Mouse (Mus musculus) regulatory T cell (primary cell): ENCODE measurements around the gene Col25a1.

Experiments used
- in situ Hi-C: fragments of 300-600 bp; cut with MboI, MseI; formaldehyde crosslinking; loops from one replicate; pipeline ENCODE4 v1.15.1; 2025; ENCODE audit warnings: high pct_unique_total_duplicates

Gene Col25a1

GRCm38 (mm10) chr3:130131201-130131600 lies at the start of gene Col25a1:
Col25a1 (plus strand) TSS chr3:130131501.
- in situ Hi-C loops, result no loop called here

- in situ Hi-C loops, result loop anchor here (5.0 kb wide), 1 partner anchor 166 kb away; no protein-coding TSS in a partner anchor
Observed at GRCm38 (mm10) chr3:130083312-130083711, 48.0 kb upstream of the Col25a1 start.

GRCm38 (mm10) chr3:130086372-130087080 lies 44.8 kb upstream of the Col25a1 start:
- in situ Hi-C loops, result no loop called here

- in situ Hi-C loops, result no loop called here
Observed at GRCm38 (mm10) chr3:130087466-130087865, 43.8 kb upstream of the Col25a1 start.

DNA sequence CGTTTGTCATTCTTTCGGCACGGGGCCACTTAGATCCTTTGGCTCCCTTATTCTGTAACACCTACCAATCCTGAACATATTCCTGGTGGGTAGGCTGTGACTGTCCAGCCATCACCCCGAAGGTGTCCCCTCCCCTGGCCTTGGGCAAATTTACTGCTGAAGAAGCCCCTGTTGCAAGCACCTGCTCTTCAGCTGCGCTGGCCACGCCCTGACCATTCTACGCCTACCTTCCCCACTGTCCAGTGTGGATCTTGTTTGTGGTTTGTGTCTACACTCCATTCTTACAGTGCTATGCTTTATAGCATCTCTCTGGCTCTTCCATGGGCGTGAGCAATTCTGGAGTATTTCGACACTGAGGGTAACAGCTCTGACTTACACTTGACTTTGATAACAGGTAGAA lies 42.6 kb upstream of the Col25a1 start:
- in situ Hi-C loops, result no loop called here

GRCm38 (mm10) chr3:130090460-130090859 lies 40.8 kb upstream of the Col25a1 start:
- in situ Hi-C loops, result loop anchor here (10.0 kb wide), 1 partner anchor 584 kb away; no protein-coding TSS in a partner anchor

- in situ Hi-C loops, result loop anchor here (10.0 kb wide), 1 partner anchor 581 kb away; no protein-coding TSS in a partner anchor
Observed at GRCm38 (mm10) chr3:130094125-130094704, 37.1 kb upstream of the Col25a1 start.

GRCm38 (mm10) chr3:130095160-130095781 lies 36.0 kb upstream of the Col25a1 start:
- in situ Hi-C loops, result loop anchor here (5.0 to 10.0 kb wide), 2 partner anchors 477 to 580 kb away; no protein-coding TSS in a partner anchor

- in situ Hi-C loops, result loop anchor here (10.0 kb wide), 1 partner anchor 451 kb away; no protein-coding TSS in a partner anchor
Observed at GRCm38 (mm10) chr3:130103486-130103885, 27.8 kb upstream of the Col25a1 start.

- in situ Hi-C loops, result loop anchor here (10.0 kb wide), 1 partner anchor 450 kb away; no protein-coding TSS in a partner anchor
Observed at GRCm38 (mm10) chr3:130104471-130104870, 26.8 kb upstream of the Col25a1 start.

DNA sequence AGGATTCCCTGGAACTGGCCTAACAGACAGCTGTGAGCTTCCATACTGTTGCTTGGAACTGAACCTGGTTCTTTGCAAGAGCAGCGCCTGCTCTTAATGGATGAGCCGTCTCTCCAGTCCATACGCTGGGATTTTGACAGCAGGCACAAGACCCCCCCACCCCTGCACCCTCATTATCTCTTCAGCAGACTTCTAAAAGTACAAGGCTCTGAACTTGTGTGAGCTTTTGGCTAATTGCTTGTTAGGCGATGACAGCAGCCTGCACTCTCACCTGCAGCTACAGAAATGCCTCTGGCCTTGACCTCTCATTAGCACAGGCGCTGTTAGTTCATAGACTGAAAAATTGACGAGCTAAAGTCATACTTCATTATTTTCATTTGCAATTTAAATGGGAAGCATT lies 14.4 kb upstream of the Col25a1 start:
- in situ Hi-C loops, result no loop called here

DNA sequence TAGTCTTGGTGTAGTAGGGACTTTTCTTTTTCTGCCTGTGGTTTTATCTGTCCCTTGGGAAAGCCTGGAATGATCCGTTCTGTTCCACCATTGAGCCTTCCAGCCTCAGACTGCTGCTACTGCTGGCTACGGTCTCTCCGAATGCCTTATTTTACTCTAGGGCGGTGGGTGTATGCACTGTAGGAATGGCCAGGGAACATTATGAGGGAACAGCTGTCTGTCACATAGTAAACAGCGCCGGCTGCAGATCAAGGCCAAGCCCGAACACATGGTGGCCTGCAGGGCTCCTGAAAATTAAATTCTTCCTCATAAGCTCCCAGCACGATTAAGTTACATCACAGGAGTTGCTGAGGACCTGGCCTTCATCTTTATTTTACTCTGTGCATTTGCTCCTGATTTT lies 3.5 kb upstream of the Col25a1 start:
- in situ Hi-C loops, result loop anchor here (10.0 kb wide), 1 partner anchor 1667 kb away; no protein-coding TSS in a partner anchor

GRCm38 (mm10) chr3:130128564-130128963 lies 2.7 kb upstream of the Col25a1 start:
- in situ Hi-C loops, result loop anchor here (10.0 kb wide), 1 partner anchor 1666 kb away; no protein-coding TSS in a partner anchor

DNA sequence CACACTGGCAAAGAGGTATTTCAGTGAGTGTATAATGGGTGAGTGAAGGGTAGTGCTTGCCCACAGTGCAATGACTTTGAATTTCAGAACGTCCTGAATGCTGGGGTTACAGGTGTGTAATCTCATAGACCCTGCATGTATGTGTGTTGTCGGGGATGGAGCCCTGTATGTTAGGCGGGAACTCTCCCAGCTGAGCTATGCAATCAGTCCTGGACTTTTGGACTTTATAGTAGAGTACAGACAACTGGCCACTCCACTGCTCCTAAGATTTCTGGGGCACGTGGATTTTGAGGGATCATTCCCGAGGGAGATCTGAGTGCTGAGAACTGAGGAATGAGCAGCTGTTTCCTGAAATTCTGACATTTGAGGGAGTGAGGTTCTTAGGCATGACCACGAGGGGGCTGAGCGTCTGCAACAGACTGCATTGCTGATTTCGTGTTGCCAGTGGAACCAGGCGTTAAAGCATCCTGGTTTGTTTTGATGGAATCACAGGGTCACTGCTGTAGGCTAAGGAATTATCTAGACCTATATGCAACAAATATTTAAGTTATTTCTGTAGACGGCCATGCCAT lies 1.6 kb upstream of the Col25a1 start:
- in situ Hi-C loops, result loop anchor here (10.0 kb wide), 1 partner anchor 1665 kb away; no protein-coding TSS in a partner anchor

DNA sequence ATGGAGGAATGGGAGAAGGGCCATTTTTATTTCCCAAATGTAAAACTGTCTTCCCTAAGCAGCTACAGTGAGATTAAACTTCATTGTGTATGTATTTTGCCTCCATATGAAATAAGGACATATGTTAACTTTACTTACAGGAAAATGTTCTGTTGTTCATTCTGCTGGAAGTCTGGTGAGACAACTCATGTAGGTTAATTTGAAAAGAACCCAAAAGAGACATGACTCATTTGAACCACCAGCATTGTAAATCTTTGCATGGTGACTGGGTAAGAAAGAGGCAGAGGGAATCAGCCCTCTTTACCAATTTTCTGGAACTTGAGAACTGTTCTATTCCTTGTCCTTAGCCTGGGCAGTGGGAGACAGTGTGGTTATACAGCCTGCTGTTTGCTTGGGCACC lies 5.9 kb downstream of the Col25a1 start:
- in situ Hi-C loops, result no loop called here

GRCm38 (mm10) chr3:130137640-130138039 lies 6.3 kb downstream of the Col25a1 start:
- in situ Hi-C loops, result no loop called here

DNA sequence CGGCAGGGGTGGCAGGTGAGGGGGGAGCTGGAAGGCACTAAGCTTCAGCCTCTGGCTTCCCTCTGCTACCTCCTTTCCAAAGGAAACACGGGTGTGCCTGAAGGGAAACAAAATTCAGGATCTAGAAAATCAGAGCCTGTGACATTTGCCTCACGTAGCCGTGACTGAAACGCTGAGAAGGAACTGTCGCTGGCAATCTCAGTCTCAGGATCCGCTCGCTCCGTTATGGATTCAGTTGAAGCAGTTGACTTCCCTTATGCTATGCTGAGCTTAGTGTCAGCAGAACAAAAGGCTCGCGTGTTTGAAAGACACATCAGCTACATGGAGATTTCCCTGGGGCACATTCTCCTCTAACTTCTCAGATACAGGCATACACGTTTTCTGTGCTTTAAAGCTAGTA lies 14.6 kb downstream of the Col25a1 start:
- in situ Hi-C loops, result no loop called here

GRCm38 (mm10) chr3:130147827-130148226 lies 16.5 kb downstream of the Col25a1 start:
- in situ Hi-C loops, result no loop called here

DNA sequence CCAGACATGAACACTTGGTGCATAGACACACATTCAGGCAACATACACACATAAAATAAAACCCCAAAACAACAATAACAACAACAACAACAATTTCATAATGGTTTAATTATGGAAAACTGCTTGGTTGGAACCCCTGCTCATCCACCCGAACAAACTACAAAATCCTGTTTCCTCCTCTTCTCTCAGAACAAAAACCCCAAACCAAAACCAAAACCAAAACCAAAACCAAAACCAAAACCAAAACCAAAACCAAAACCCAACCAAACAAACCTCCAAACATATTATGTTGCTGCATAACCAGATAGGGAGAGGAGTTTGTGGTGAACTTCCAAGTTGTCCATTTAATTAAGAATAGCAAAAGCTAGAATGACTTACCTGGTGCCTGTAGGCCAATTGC lies 17.9 kb downstream of the Col25a1 start:
- in situ Hi-C loops, result no loop called here

DNA sequence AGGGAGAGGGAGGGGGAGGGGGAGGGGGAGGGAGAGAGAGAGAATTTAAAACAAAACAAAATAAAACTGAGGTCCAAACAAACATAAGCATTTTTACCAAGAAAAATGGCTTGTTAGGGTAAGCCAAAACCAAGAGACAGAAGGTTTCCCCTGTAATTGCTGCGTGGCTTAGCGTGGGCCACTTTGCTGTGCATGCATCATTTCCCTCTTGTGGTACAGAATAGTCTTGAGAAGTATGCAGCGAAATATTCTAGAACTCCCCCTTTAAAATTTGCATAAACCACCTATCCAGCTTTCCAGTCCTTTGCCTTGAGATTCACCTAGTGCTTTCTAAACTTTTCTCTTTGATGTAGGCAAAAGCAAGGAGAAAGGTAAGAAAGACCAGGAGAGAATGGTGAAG lies 21.8 kb downstream of the Col25a1 start:
- in situ Hi-C loops, result no loop called here

DNA sequence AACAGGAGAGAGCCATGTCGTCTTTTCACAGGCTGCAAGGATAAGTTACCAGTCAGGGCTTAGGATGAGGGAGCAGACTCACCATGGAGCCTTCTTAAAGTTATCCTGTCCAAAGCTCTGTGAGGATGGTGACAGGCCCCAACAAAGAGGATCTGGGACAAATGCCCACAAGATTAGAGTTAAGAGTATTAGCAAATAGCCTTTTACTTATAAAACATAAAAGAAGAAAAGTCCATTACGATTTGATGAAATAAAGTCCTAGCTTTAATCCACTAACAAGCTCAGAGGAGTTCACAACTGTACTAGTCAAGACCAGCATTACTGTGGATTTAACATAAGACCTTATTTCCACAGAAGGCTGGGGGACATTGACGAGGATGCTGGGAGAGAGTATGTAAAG lies 26.2 kb downstream of the Col25a1 start:
- in situ Hi-C loops, result no loop called here

DNA sequence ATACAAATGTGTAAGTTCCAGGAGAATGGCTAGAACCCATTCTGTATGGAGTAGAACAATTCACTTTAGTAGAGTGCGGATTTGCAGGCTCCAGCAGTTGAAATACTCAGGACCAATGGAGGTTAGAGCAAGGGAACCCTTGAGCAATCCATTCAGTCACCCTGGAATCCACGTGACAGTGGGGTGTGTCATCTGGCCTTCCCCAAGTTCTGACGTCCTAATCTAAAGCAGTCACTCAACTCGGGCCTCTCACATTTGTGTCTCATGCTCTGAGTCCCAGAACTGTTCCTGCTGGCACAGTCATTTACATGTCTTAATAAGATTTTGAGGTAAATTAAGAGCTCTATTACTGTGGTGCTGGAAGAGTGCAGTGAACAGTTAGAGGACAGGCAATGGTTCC lies 28.6 kb downstream of the Col25a1 start:
- in situ Hi-C loops, result no loop called here
